ENCODE assay signal across 32 mouse cellular contexts in genomic region chr9:119212996-119213395, GRCm38 (mm10). TPM values are rescaled to one million over a fixed set of nuclear protein-coding genes. Genes with fewer than 3 reads are reported as not detected.
"Had no signal": no experiment of that assay in that cellular context is flagged by ENCODE, and none has a peak within 500 bp of the region (broad histone marks: within the 10 kb centered on the region; RNA-seq: fewer than 3 reads in every experiment).

No protein-coding gene starts in this region.

- ATAC-seq: forebrain, embryonic 13.5 days; forebrain, embryonic 14.5 days; forebrain, embryonic 15.5 days; forebrain, embryonic 16.5 days; forebrain, postnatal 0 days had no signal

- H3K9me3 ChIP-seq: embryonic facial prominence, embryonic 12.5 days; embryonic facial prominence, embryonic 13.5 days; embryonic facial prominence, embryonic 15.5 days; forebrain, embryonic 10.5 days; forebrain, embryonic 12.5 days; forebrain, embryonic 13.5 days; forebrain, embryonic 15.5 days; heart, embryonic 10.5 days had no signal

- H3K4me2 ChIP-seq: embryonic facial prominence, embryonic 12.5 days; embryonic facial prominence, embryonic 13.5 days; embryonic facial prominence, embryonic 15.5 days; forebrain, embryonic 12.5 days; forebrain, embryonic 13.5 days; forebrain, embryonic 15.5 days had no signal

- H3K27ac ChIP-seq: embryonic facial prominence, embryonic 10.5 days; embryonic facial prominence, embryonic 12.5 days; embryonic facial prominence, embryonic 13.5 days; embryonic facial prominence, embryonic 15.5 days; forebrain, embryonic 10.5 days; forebrain, embryonic 12.5 days; forebrain, embryonic 13.5 days; forebrain, embryonic 15.5 days; gastrocnemius, adult 2 months; heart, adult 2 months; heart, embryonic 10.5 days had no signal

- H3K4me1 ChIP-seq: embryonic facial prominence, embryonic 10.5 days; embryonic facial prominence, embryonic 12.5 days; embryonic facial prominence, embryonic 13.5 days; embryonic facial prominence, embryonic 15.5 days; forebrain, embryonic 10.5 days; forebrain, embryonic 12.5 days; forebrain, embryonic 13.5 days; forebrain, embryonic 15.5 days; heart, embryonic 10.5 days had no signal

- H3K4me3 ChIP-seq: embryonic facial prominence, embryonic 10.5 days; embryonic facial prominence, embryonic 12.5 days; embryonic facial prominence, embryonic 13.5 days; embryonic facial prominence, embryonic 15.5 days; erythroblast, embryonic 14.5 days; forebrain, embryonic 10.5 days; forebrain, embryonic 12.5 days; forebrain, embryonic 13.5 days; forebrain, embryonic 15.5 days; gastrocnemius, adult 2 months; heart, adult 2 months; heart, embryonic 10.5 days had no signal

- H3K27me3 ChIP-seq: embryonic facial prominence, embryonic 12.5 days; embryonic facial prominence, embryonic 13.5 days; embryonic facial prominence, embryonic 15.5 days; forebrain, embryonic 12.5 days; forebrain, embryonic 13.5 days; forebrain, embryonic 15.5 days had no signal

- H3K36me3 ChIP-seq: embryonic facial prominence, embryonic 12.5 days; embryonic facial prominence, embryonic 15.5 days; forebrain, embryonic 15.5 days had no signal

- DNase-seq: cerebellum, adult 9-10 months; cerebellum, adult 9-11 months; cerebellum, postnatal 14 days; cerebellum, postnatal 25 days; cerebellum, postnatal 36 days; embryo, embryonic 11 days; forebrain, postnatal 0 days; gastrocnemius, adult 2 months; gastrocnemius, postnatal 10 days; gastrocnemius, postnatal 14 days; gastrocnemius, postnatal 25 days; gastrocnemius, postnatal 36 days; heart, adult 18-20 months; heart, adult 2 months had no signal

- H3K9ac ChIP-seq: embryonic facial prominence, embryonic 12.5 days; embryonic facial prominence, embryonic 13.5 days; embryonic facial prominence, embryonic 15.5 days; forebrain, embryonic 12.5 days; forebrain, embryonic 13.5 days; forebrain, embryonic 15.5 days; forebrain, postnatal 0 days had no signal

RNA-seq across cellular contexts. Expression of gene Slc22a13, which starts 4.1 kb away (rescaled TPM):
- polyA plus RNA-seq: cortical plate, adult 2 months; embryonic facial prominence, embryonic 10.5 days; embryonic facial prominence, embryonic 11.5 days; embryonic facial prominence, embryonic 12.5 days; embryonic facial prominence, embryonic 13.5 days; embryonic facial prominence, embryonic 14.5 days; embryonic facial prominence, embryonic 15.5 days; erythroblast, embryonic 14.5 days; forebrain, embryonic 10.5 days; forebrain, embryonic 11.5 days; forebrain, embryonic 12.5 days; forebrain, embryonic 13.5 days; forebrain, embryonic 14.5 days; forebrain, postnatal 0 days; frontal cortex, adult 2 months; gonadal fat pad, adult 2 months; heart, embryonic 10.5 days had no signal

RNA-seq across cellular contexts. Expression of gene Gm47289, which starts 54.0 kb away (rescaled TPM):
- polyA plus RNA-seq: cortical plate, adult 2 months; embryonic facial prominence, embryonic 10.5 days; embryonic facial prominence, embryonic 11.5 days; embryonic facial prominence, embryonic 12.5 days; embryonic facial prominence, embryonic 13.5 days; embryonic facial prominence, embryonic 14.5 days; embryonic facial prominence, embryonic 15.5 days; erythroblast, embryonic 14.5 days; forebrain, embryonic 10.5 days; forebrain, embryonic 11.5 days; forebrain, embryonic 12.5 days; forebrain, embryonic 13.5 days; forebrain, embryonic 14.5 days; forebrain, embryonic 15.5 days; forebrain, embryonic 16.5 days; forebrain, postnatal 0 days; frontal cortex, adult 2 months; heart, adult 2 months; heart, embryonic 10.5 days had no signal
